Mouse (Mus musculus): ENCODE data around the gene Izumo4. TPM values are rescaled to one million over a fixed set of nuclear protein-coding genes. Genes with fewer than 3 reads are reported as not detected.

Gene Izumo4
- polyA plus RNA-seq, 1 experiment from 2014 or later = 28.8 TPM

DNA sequence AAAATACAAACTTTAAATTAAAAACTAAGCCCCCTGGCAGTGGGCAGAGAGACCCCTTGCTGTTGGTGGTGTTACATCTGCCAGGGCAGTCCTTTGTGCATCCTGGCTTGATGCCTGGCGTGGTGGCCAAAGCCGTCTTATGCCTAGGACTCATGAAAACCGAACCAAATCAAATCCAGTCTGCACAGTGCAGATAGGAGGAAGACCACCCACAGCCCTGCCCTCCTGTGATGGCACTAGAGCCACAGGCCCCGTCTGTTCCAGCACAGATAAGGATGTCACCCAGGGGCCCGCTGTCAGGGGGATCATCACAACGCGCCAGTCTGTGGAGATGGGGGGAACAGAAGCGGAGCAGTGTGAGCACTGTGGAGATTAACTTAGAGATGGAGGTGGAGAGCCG, 4.2 kb upstream of the Izumo4 start:
- H3K36me3 ChIP-seq (ENCODE audit: insufficient read depth, low read length) = no peaks in the 10 kb centered on the region
- H3K4me1 ChIP-seq (ENCODE audit: insufficient read depth, low read depth, low read length) = peaks cover 26% of the 10 kb centered on the region
- no peak overlapping the region for H3K4me2 ChIP-seq (replicated peaks; ENCODE audit: low read depth, low read length)
- no peaks in the 10 kb centered on the region for H3K27me3 ChIP-seq (replicated peaks; ENCODE audit: insufficient read depth, low read length)
- H3K9me3 ChIP-seq (ENCODE audit: low read length) = no peaks in the 10 kb centered on the region
- H3K4me3 ChIP-seq (ENCODE audit: low read depth, low read length) = no peak overlapping the region
- no peak overlapping the region for H3K9ac ChIP-seq (replicated peaks; ENCODE audit: low read depth)
- TF ChIP-seq EP300 (IDR thresholded peaks at IDR 0.05) = no peak
- TF ChIP-seq CTCF (IDR thresholded peaks at IDR 0.05) = no peak
- DNase-seq (ENCODE audit: low spot score) (no peak), ATAC-seq (no peak)
- no peak overlapping the region for H3K27ac ChIP-seq (ENCODE audit: low read length)
- 87% methylated on average over 9 of the region's 9 CpGs for WGBS

DNA sequence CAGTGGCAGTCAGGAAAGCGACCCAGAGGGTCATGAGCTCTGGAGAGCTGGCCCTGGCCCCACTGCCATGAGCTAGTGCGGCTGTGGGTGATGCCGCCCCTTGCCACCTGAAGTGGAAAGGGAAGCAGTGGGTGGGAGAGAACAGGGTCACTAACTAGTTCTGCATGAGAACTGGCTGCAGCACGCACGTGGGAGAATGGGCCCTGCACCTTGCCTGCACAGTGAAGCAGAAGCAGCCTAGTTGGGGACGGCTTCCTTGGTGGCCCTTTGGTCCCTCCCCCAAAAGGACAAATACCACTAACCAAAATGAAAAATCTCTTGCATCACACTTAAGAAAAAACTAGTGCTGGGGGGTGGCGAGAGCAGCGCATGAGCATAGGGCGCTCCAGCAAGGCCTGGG, 3.4 kb upstream of the Izumo4 start:
- TF ChIP-seq EP300 (IDR thresholded peaks at IDR 0.05) (no peak), CTCF (IDR thresholded peaks at IDR 0.05) (no peak)
- 88% methylated on average over 9 of the region's 9 CpGs for WGBS
- no peak overlapping the region for H3K4me2 ChIP-seq (replicated peaks; ENCODE audit: low read depth, low read length)

DNA sequence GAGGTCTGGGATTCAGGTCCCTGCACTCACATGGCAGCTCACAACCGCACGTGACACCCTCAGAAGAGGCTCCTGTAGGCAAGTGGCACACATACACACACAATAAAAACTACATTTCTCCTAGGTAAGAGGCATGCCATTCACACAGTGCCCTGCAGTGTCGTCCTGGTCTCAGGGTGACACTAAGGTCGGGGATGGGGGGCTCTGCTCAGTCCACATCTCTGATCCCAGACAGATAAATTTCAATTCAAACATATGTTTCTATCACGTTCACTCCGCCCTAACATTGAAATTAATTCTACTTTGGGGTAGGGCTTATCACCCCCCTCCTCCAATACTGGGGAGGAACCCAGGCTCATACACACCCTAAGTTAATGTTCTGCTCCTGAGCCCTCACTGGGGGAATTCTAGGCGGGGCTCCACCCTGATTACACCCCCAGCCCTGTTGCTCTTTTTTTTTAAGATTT, 1.9 kb upstream of the Izumo4 start:
- DNase-seq (ENCODE audit: low spot score) (no peak), ATAC-seq (no peak)
- WGBS = 84% methylated on average over 7 of the region's 7 CpGs
- H3K4me2 ChIP-seq (replicated peaks; ENCODE audit: low read depth, low read length) = no peak overlapping the region
- H3K27me3 ChIP-seq (replicated peaks; ENCODE audit: insufficient read depth, low read length) = no peaks in the 10 kb centered on the region
- no peaks in the 10 kb centered on the region for H3K9me3 ChIP-seq (ENCODE audit: low read length)
- H3K27ac ChIP-seq (ENCODE audit: low read length) = no peak overlapping the region
- H3K9ac ChIP-seq (replicated peaks; ENCODE audit: low read depth) = no peak overlapping the region
- H3K4me1 ChIP-seq (ENCODE audit: insufficient read depth, low read depth, low read length) = peaks cover 25% of the 10 kb centered on the region
- no peaks in the 10 kb centered on the region for H3K36me3 ChIP-seq (ENCODE audit: insufficient read depth, low read length)
- no peak overlapping the region for H3K4me3 ChIP-seq (ENCODE audit: low read depth, low read length)
- TF ChIP-seq EP300 (IDR thresholded peaks at IDR 0.05) = no peak
- TF ChIP-seq CTCF (IDR thresholded peaks at IDR 0.05) = no peak

More for the DNA sequence above, 3.4 kb upstream of the Izumo4 start:
- Histone ChIP-seq H3K9me3 (ENCODE audit: low read length) (no peaks in the 10 kb centered on the region), H3K4me3 (ENCODE audit: low read depth, low read length) (no peak overlapping the region), H3K27ac (ENCODE audit: low read length) (no peak overlapping the region), H3K27me3 (replicated peaks; ENCODE audit: insufficient read depth, low read length) (no peaks in the 10 kb centered on the region), H3K4me1 (ENCODE audit: insufficient read depth, low read depth, low read length) (peaks cover 30% of the 10 kb centered on the region), H3K36me3 (ENCODE audit: insufficient read depth, low read length) (no peaks in the 10 kb centered on the region), H3K9ac (replicated peaks; ENCODE audit: low read depth) (no peak overlapping the region)
- ATAC-seq = no peak
- DNase-seq (ENCODE audit: low spot score) = no peak

DNA sequence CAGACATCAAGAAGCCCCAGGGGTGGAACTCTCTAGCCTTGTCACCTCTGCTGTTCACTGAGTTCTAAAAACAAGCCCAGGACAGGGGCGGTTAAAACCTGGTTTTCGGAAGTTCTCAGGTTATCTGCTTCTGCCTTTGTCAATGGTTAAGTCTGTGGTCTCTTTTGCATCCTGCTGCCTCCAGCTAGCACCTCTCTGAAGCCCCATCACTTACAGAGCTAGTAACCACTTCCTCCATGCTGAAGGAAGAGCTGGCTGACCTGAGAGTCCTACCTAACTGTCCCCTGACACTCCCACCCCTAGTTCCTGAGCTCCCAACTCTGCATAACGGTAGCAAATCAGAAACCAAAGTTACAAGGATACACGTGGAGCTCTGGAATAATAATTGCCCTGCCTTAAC, 1.3 kb upstream of the Izumo4 start:
- 33% methylated on average over 4 of the region's 4 CpGs for WGBS
- peak overlapping the region; percentile 59 for H3K4me3 ChIP-seq (ENCODE audit: low read depth, low read length)
- no peaks in the 10 kb centered on the region for H3K27me3 ChIP-seq (replicated peaks; ENCODE audit: insufficient read depth, low read length)
- H3K9ac ChIP-seq (replicated peaks; ENCODE audit: low read depth) = peak overlapping the region; percentile 46; the same call in 1 of the 2 replicates
- no peaks in the 10 kb centered on the region for H3K9me3 ChIP-seq (ENCODE audit: low read length)
- DNase-seq (ENCODE audit: low spot score) = no peak
- H3K4me1 ChIP-seq (ENCODE audit: insufficient read depth, low read depth, low read length) = peaks cover 24% of the 10 kb centered on the region
- H3K4me2 ChIP-seq (replicated peaks; ENCODE audit: low read depth, low read length) = peak overlapping the region; percentile 61
- H3K27ac ChIP-seq (ENCODE audit: low read length) = peak overlapping the region; percentile 88; the same call in 1 of the 2 replicates
- H3K36me3 ChIP-seq (ENCODE audit: insufficient read depth, low read length) = no peaks in the 10 kb centered on the region
- ATAC-seq = no peak
- TF ChIP-seq CTCF (IDR thresholded peaks at IDR 0.05) (no peak), EP300 (IDR thresholded peaks at IDR 0.05) (no peak)

DNA sequence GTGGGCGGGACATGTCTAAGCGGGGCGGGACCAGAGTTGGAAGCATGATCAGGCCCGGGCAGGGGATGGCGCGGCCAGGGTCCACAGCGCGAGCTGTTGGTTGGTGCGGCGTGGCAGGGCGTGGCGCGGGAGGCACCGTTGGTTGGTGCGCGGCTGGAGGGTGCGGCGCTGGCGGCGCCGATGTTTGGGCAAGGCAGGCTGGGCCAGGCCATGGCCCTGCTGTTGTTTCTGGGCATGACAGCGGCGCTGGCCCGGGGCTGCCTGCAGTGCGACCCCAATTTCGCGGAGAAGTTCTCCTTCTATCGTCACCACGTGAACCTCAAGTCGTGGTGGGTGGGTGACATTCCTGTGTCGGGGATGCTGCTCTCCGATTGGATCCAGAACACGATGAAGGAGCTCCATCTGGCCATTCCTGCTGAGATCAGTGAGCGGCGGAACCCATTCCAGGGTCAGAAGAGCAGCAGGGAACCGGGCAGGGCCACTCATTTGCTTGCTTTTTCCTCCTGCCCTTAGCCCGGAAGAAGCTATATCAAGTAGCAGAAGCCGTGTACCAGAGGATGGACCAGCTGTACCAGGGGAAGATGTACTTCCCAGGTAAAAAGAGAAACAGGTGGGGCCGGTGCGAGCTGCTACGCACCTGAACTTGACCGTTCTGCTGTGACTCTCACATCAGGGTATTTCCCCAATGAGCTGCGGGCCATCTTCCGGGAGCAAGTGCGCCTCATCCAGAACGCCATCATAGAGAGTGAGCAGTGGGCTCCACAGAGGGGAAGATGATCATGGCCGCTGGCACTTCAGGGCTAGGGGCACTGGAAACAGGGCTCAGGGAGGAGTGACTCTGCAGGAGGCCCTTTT, 779 bp downstream of the Izumo4 start:
- no peaks in the 10 kb centered on the region for H3K9me3 ChIP-seq (ENCODE audit: low read length)
- 2% methylated on average over 47 of the region's 47 CpGs for WGBS
- DNase-seq (ENCODE audit: low spot score) (peak; percentile 98), ATAC-seq (peak; percentile 87)
- H3K4me2 ChIP-seq (replicated peaks; ENCODE audit: low read depth, low read length) = peak overlapping the region; percentile 64
- peaks cover 6% of the 10 kb centered on the region for H3K36me3 ChIP-seq (ENCODE audit: insufficient read depth, low read length)
- TF ChIP-seq CTCF (IDR thresholded peaks at IDR 0.05) (peak; percentile 29), EP300 (IDR thresholded peaks at IDR 0.05) (no peak)
- no peaks in the 10 kb centered on the region for H3K27me3 ChIP-seq (replicated peaks; ENCODE audit: insufficient read depth, low read length)
- peak overlapping the region; percentile 89 for H3K27ac ChIP-seq (ENCODE audit: low read length)
- peak overlapping the region; percentile 33 for H3K9ac ChIP-seq (replicated peaks; ENCODE audit: low read depth)
- peaks cover 15% of the 10 kb centered on the region for H3K4me1 ChIP-seq (ENCODE audit: insufficient read depth, low read depth, low read length)
- H3K4me3 ChIP-seq (ENCODE audit: low read depth, low read length) = peak overlapping the region; percentile 43

DNA sequence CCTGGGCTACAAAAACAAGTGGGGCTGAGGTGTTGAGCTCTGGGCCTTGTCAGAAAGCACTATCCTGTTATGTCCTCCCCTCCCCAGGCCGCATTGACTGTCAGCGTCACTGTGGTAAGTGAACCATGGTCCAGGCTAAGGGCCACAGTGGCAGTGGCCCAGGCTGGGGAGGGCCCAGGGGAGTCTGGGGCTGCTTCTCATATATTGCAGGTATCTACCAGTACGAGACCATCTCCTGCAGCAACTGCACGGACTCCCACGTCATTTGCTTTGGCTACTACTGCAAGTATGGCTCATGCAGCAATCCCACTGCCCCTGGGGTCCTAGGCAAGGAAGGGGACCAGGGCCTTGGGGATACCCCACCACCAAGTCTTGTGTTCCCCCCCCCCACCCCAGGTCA, 1.7 kb downstream of the Izumo4 start:
- Histone ChIP-seq H3K4me2 (replicated peaks; ENCODE audit: low read depth, low read length) (peak overlapping the region; percentile 64), H3K9ac (replicated peaks; ENCODE audit: low read depth) (0 out of 2 replicates have a peak overlapping the region, but pooled peaks have one; percentile 33), H3K27me3 (replicated peaks; ENCODE audit: insufficient read depth, low read length) (no peaks in the 10 kb centered on the region), H3K36me3 (ENCODE audit: insufficient read depth, low read length) (peaks cover 14% of the 10 kb centered on the region), H3K4me1 (ENCODE audit: insufficient read depth, low read depth, low read length) (peaks cover 15% of the 10 kb centered on the region), H3K4me3 (ENCODE audit: low read depth, low read length) (no peak overlapping the region), H3K27ac (ENCODE audit: low read length) (no peak overlapping the region), H3K9me3 (ENCODE audit: low read length) (no peaks in the 10 kb centered on the region)
- 80% methylated on average over 5 of the region's 5 CpGs for WGBS
- DNase-seq (ENCODE audit: low spot score) = no peak
- no peak for ATAC-seq
- TF ChIP-seq CTCF (IDR thresholded peaks at IDR 0.05) (no peak), EP300 (IDR thresholded peaks at IDR 0.05) (no peak)

All from lung, postnatal 0 days (tissue).